Mouse (Mus musculus) spleen, adult 18-20 months (tissue): Measurements from ENCODE around the gene Itih2.

Source experiments
- DNase-seq, 2 experiments: peaks; one replicate each; pipeline ENCODE4 v3.0.0; 2022; ENCODE audit warnings: mixed read lengths in 2 of 2

Gene Itih2

DNA sequence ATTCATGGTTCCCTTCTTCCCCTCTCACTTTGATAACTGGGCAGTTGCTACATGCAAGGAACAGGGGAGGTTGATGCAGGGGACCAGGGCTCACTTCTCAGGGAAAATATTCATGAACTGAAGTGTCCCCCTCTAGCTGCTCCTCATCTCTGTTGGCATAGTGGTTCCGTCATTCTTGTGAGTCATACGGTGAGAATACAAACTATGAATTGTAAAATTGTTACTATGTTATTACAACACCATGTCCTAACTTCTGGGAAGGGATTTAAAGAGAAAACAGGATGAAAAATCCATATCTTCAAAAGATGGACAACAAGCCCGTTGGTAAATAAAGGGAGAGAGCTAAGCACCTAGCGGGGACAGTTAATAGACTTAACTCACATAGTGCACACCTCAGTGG, at the start of gene Itih2:
Gene Itih2, minus strand, starts transcription at position 101 of the 400 bp plus-strand sequence.
- no peak for DNase-seq

DNA sequence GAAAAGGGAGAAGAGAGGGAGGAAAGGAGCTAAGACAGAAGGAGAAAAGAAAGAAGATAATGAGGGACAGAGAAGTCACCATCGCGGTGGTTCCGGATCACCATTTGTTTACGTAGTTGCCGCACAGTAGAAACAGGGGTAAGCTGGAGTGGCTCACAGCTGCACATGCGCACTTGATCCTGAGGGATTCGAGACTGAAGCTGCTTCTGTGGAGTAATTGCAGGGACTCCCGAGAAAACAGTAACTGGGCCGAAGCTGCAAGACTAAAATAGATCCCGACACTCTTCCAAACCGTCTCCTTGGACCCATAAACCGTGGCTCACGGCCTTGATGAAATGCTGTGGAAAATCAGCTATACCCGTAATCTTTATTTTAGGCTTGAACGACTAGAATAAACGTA, 38.8 kb upstream of the Itih2 start:
- no peak for DNase-seq

GRCm38 (mm10) chr2:10168016-10168415, 36.8 kb upstream of the Itih2 start:
- DNase-seq: no peak

DNA sequence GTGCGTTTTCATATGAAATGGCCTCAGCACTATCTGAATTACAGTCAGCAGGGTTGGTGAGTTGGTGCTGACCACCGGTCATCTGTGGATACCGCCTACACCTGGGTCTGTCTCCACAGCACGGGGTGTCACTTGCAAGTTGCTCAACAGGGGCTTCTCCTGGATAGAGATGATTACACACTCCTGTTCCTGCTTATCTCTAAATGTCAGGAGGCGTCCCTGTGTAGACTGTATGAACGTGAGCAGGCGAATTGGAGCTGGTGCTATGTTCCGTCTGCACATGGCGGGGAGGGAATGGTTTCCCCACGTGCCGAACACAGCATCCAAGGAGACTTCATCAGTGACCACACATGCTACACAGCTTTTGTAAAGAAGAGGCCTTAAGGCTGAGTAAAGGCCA, 36.1 kb upstream of the Itih2 start:
- no peak for DNase-seq

- no peak for DNase-seq
Measured at GRCm38 (mm10) chr2:10166635-10167034, 35.4 kb upstream of the Itih2 start.

- DNase-seq: no peak
Measured at GRCm38 (mm10) chr2:10162011-10162410, 30.8 kb upstream of the Itih2 start.

- no peak for DNase-seq
Measured at GRCm38 (mm10) chr2:10157184-10157583, 26.0 kb upstream of the Itih2 start.

- DNase-seq: peak; percentile 52 to 64
Measured at GRCm38 (mm10) chr2:10153201-10154075, 22.2 kb upstream of the Itih2 start, which contains the start of gene Itih5. Gene Itih5 (plus strand): TSS chr2:10153571.

DNA sequence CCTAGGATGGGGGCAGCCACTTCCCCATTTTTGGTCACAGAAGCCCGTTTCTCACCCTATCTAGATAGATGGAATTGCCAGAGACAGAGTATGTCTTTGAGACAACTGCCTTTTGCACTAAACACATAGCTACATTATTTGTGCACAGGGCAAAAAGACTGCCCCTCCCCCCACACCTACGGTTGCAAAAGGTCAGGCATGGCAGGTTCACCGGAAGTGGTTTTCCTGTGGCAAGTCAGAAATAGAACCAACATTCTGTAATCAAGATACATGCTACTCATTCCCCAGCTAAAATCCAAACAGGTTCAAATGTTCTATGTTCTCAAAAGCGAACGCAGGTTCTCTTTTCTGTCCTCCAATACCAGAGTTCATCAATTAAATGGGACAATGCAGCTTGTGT, 21.4 kb upstream of the Itih2 start:
- DNase-seq: peak; percentile 13 to 42

- no peak for DNase-seq
Measured at GRCm38 (mm10) chr2:10147176-10147575, 16.0 kb upstream of the Itih2 start.

GRCm38 (mm10) chr2:10145514-10145913, 14.3 kb upstream of the Itih2 start:
- no peak for DNase-seq

DNA sequence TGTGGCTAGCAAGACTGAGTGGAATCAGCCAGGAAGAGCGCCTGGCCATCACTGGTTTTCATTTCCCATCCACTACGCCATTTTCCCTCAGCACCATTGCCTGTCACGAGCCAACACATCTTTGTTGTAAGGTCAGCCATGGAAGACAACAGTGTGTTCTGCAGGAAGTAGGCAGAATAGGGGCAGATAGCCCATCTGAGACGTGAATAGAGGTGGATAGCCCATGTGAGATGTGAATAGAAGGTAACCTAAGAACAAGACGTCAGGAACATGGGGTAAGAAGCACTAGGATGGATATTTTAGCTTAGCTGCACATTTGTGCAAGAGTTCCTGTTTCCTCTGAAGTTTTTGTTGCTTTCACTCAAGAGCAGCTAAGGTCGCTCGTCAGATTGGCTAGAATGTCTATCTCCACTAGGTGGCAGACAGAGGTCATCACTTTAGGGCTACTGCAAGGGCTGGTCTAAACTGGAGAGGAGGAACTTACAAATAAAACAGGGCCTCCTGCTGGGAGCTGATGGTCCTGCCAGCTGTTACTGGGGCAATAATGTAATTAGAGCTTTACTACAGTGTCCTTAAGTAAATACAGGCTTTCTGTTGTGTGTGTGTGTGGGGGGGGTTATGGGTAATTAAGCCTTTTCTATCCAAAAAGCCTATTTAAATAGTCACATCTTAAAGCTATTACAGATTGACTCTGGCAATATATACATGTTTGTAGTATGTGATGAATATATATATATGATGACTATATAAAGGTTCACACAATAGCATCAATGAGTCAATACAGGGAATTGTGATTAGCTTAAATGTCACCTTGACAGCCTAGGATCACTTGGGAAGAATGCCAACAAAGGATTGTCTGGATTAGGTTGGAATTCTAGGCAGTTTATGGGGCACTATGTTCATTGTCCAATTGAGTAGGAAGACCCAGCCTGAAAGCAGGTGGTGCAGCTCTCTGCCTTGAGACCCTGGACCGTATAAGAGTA, 11.6 kb upstream of the Itih2 start:
- peak; percentile 35 to 50 for DNase-seq

- DNase-seq: no peak
Measured at GRCm38 (mm10) chr2:10140456-10140855, 9.3 kb upstream of the Itih2 start.

DNA sequence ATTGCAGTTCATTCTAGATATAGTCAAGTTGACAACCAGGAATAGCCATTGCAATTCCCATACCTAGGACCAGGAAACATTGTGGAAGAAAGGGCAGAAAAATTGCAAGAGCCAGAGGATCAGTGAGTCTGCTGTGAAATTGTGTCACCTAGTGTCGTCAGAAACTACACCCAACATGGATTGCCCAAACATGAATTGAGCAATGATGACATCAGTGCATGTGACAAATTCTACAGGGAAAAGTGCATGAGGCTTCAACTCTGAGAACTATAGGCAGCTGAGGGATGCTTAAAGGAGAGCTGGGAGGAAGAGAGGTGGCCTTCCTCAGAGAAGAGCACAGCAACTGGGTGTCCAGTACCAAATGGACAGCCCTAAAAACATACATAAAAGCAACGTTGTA, 6.1 kb upstream of the Itih2 start:
- DNase-seq: no peak

- DNase-seq: no peak
Measured at GRCm38 (mm10) chr2:10133941-10134340, 2.7 kb upstream of the Itih2 start.

- DNase-seq: no peak
Measured at GRCm38 (mm10) chr2:10132128-10132527, 932 bp upstream of the Itih2 start.

DNA sequence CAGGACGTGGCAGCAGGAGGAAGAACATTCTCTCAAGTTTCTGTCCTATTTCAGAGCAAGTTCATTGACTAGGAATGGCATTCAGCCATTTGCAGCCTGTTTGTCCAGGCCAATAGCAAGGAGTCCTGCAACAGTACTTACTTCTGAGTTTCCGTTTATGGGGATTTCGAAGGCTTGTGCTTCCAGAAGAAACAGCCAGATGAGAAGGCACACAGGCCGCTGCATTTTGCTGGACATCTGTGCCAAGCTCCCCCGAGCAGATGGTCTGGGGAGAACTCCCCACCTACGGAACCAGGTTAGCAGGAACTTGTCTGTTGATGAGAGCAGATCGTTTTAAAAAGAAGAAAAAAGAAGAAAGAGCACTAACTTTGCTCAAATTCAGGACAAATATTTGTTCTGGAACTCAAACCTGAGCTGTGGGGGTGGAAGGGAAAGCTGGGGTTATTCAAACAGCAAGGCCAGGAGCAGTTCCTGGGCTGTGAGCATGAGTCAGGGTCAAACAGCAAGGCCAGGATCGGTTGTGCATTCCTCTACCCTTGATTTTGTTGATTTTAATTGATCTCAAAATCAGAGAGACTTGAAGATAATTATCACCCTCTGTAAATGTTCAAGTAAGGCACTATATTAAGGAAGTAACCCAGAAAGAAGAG, 730 bp downstream of the Itih2 start:
- DNase-seq: no peak

- DNase-seq: no peak
Measured at GRCm38 (mm10) chr2:10128571-10128970, 2.6 kb downstream of the Itih2 start.

GRCm38 (mm10) chr2:10127471-10127870, 3.7 kb downstream of the Itih2 start:
- DNase-seq: no peak

DNA sequence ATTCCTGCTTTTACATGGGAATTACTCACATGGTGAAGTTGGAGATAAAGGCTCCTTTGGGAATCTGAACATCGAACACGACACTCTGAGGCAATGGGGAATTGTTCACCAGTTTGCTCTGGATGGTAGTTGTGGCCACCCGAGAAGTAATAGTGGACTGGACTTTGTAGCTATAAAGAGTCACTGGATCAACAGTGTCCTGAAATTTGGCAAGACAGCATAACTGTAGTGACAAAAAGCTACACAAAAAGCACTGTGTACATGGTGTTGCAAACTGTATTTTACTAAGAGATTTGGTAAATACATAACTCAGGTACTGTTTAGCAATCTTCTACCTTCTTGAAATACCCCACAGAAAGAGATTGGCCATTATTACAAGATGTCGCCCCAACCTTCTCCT, 5.1 kb downstream of the Itih2 start:
- DNase-seq: no peak

DNA sequence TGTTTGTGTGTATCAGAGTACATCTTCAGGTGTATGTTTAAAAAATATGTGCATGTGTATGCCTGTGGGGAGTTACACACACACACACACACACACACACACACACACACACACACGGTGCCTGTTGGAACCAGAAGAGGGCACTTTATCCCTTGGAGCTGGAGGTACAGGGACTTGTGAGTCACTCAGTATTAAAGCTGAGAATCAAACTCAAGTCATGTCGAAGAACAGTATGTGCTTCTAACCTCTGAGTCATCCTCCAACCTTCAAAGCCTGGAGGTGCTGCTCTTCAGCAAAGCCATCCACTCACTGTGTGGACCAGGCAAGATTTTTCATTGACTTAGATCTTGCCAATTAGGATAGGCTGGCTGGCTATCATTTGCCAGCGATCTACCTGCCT, 9.4 kb downstream of the Itih2 start:
- no peak for DNase-seq

DNA sequence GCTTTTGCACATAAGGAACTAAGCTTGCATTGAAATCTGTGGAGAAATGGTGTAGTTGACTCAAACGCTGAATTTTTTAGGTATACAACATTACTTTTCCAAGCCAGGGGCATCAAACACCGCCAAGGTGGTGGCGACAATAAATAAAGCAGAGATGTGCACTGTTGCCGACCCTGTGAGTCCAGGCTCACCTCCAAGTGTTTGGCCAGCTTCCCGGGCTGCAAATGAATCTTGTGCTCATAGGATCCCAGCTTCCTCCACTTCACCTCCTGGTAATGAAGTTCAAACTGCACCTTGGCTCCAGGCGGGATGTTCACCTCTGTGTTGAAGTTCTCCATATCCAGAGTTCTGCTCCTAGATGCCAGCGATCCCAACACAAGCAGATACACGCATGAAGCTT, 11.9 kb downstream of the Itih2 start:
- no peak for DNase-seq

DNA sequence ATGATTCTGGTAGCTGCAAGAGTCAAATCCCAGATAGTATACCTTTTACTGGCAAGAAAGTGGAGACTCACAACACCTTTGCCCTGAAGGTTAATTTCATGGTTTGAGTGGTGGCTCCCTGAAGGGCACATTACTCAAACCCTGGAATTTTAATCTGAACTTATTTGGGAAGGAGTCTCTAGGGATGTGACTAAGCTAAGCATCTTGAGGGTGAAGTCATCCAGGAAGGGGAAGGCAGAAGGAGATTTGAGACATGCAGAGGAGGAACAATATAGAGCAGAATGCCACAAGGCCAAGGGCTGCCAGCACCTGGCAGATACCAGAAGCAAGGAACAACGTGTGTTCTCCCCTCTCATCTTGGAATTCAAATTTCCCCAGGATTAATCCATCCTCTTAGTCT, 12.4 kb downstream of the Itih2 start:
- no peak for DNase-seq
